Mouse (Mus musculus) hindbrain, embryonic 11.5 days (tissue): ENCODE measurements around the gene Ndufaf7. TPM values are rescaled to one million over a fixed set of nuclear protein-coding genes. Genes with fewer than 3 reads are reported as not detected.

Source experiments
- ATAC-seq: fragments of 200-750 bp; cut with Nextera tagmentation; 2 replicates; pipeline ENCODE4 v1.8.0; 2017; ENCODE audit warnings: mild to moderate bottlenecking, moderate TSS enrichment, moderate library complexity; ENCODE audit not compliant: low FRiP score
- DNase-seq: peaks from one replicate; pipeline ENCODE4 v3.0.0-alpha.2; 2015; ENCODE audit warnings: low spot score
- H3K27ac ChIP-seq: fragments of 300-500 bp; sonication (generic); 2 replicates; pipeline ENCODE4 v1.5.1; 2014; ENCODE audit warnings: mild to moderate bottlenecking, low read depth, low read length
- H3K27me3 ChIP-seq: fragments of 300-500 bp; sonication (generic); 2 replicates; pipeline ENCODE4 v1.6.1; 2014; ENCODE audit warnings: mild to moderate bottlenecking, low read length, moderate library complexity, mixed read lengths; ENCODE audit not compliant: control insufficient read depth, insufficient read depth
- H3K36me3 ChIP-seq: fragments of 300-500 bp; sonication (generic); 2 replicates; pipeline ENCODE4 v1.6.1; 2014; ENCODE audit warnings: mild to moderate bottlenecking, low read length, moderate library complexity, mixed read lengths; ENCODE audit not compliant: control insufficient read depth, insufficient read depth
- H3K4me1 ChIP-seq: fragments of 300-500 bp; sonication (generic); replicated peaks from 2 replicates; pipeline ENCODE4 v1.6.1; 2014; ENCODE audit warnings: low read length, mixed read lengths; ENCODE audit not compliant: control insufficient read depth, insufficient read depth
- H3K4me2 ChIP-seq: fragments of 300-500 bp; sonication (generic); replicated peaks from 2 replicates; pipeline ENCODE4 v1.6.1; 2014; ENCODE audit warnings: mild to moderate bottlenecking, low read depth, low read length
- H3K4me3 ChIP-seq: fragments of 300-500 bp; sonication (generic); 2 replicates; pipeline ENCODE4 v1.5.1; 2014; ENCODE audit warnings: low read depth, low read length
- H3K9ac ChIP-seq: fragments of 300-500 bp; sonication (generic); 2 replicates; pipeline ENCODE4 v1.6.1; 2014; ENCODE audit warnings: low read depth, low read length
- H3K9me3 ChIP-seq: fragments of 300-500 bp; sonication (generic); 2 replicates; pipeline ENCODE4 v1.6.1; 2016; ENCODE audit warnings: low read length; ENCODE audit not compliant: control insufficient read depth
- WGBS: fragments of 180-500 bp; shearing (Covaris S2); extraction: QIAGEN DNeasy Blood & Tissue Kit; methylation state at CpG from one replicate; pipeline ENCODE4 v1.1.7; 2014; 5-methylcytosine and 5-hydroxymethylcytosine counted together
- polyA plus RNA-seq: library from polyadenylated mRNA; unstranded; fragments of >200 nt; fragmentation: Nextera tagmentation; extraction: Ambion mirVana; gene quantifications from 2 replicates; pipeline ENCODE4 v1.2.1, GENCODE M21; 2014

Ndufaf7 gene
- polyA plus RNA-seq, 1 experiment from 2014 or later = 54.3 TPM

- WGBS = 93% methylated on average over 4 of the region's 4 CpGs
- Histone ChIP-seq H3K4me3 (no peak overlapping the region), H3K36me3 (peaks cover 8% of the 10 kb centered on the region; the same call in 1 of the 2 replicates), H3K27ac (no peak overlapping the region), H3K4me1 (no peaks in the 10 kb centered on the region), H3K9me3 (no peaks in the 10 kb centered on the region), H3K4me2 (no peak overlapping the region), H3K27me3 (no peaks in the 10 kb centered on the region), H3K9ac (no peak overlapping the region)
- DNase-seq (no peak), ATAC-seq (no peak)
Observed at GRCm38 (mm10) chr17:78938927-78939326, 2.0 kb downstream of the Ndufaf7 start.

- WGBS = 55% methylated on average over 11 of the region's 11 CpGs
- ATAC-seq (no peak), DNase-seq (no peak)
Observed at GRCm38 (mm10) chr17:78942579-78942978, 5.6 kb downstream of the Ndufaf7 start.

GRCm38 (mm10) chr17:78951225-78951624 lies 14.3 kb downstream of the Ndufaf7 start:
- H3K27me3 ChIP-seq = no peaks in the 10 kb centered on the region
- no peak overlapping the region for H3K27ac ChIP-seq
- WGBS = 97% methylated on average over 5 of the region's 5 CpGs
- no peaks in the 10 kb centered on the region for H3K9me3 ChIP-seq
- H3K4me3 ChIP-seq = no peak overlapping the region
- H3K4me2 ChIP-seq = no peak overlapping the region
- H3K9ac ChIP-seq = no peak overlapping the region
- DNase-seq (no peak), ATAC-seq (no peak)
- H3K36me3 ChIP-seq = peaks cover 3% of the 10 kb centered on the region; the same call in 1 of the 2 replicates
- H3K4me1 ChIP-seq = no peaks in the 10 kb centered on the region

More at GRCm38 (mm10) chr17:78942579-78942978, 5.6 kb downstream of the Ndufaf7 start:
- no peak overlapping the region for H3K27ac ChIP-seq
- H3K4me1 ChIP-seq = no peaks in the 10 kb centered on the region
- no peak overlapping the region for H3K9ac ChIP-seq
- no peaks in the 10 kb centered on the region for H3K36me3 ChIP-seq
- no peaks in the 10 kb centered on the region for H3K9me3 ChIP-seq
- no peak overlapping the region for H3K4me2 ChIP-seq
- no peak overlapping the region for H3K4me3 ChIP-seq
- H3K27me3 ChIP-seq = no peaks in the 10 kb centered on the region

GRCm38 (mm10) chr17:78952070-78952469 lies 15.1 kb downstream of the Ndufaf7 start:
- DNase-seq = no peak
- Histone ChIP-seq H3K4me2 (no peak overlapping the region), H3K4me3 (no peak overlapping the region), H3K9me3 (no peaks in the 10 kb centered on the region), H3K36me3 (peaks cover 3% of the 10 kb centered on the region; the same call in 1 of the 2 replicates), H3K27me3 (no peaks in the 10 kb centered on the region), H3K9ac (no peak overlapping the region), H3K4me1 (no peaks in the 10 kb centered on the region), H3K27ac (no peak overlapping the region)
- ATAC-seq = no peak
- 97% methylated on average over 5 of the region's 5 CpGs for WGBS

- H3K9ac ChIP-seq = no peak overlapping the region
- no peak overlapping the region for H3K4me3 ChIP-seq
- no peak overlapping the region for H3K4me2 ChIP-seq
- H3K9me3 ChIP-seq = no peaks in the 10 kb centered on the region
- H3K27me3 ChIP-seq = no peaks in the 10 kb centered on the region
- H3K27ac ChIP-seq = no peak overlapping the region
- DNase-seq (no peak), ATAC-seq (no peak)
- H3K4me1 ChIP-seq = no peaks in the 10 kb centered on the region
- 84% methylated on average over 8 of the region's 8 CpGs for WGBS
- H3K36me3 ChIP-seq = peaks cover 7% of the 10 kb centered on the region; the same call in 1 of the 2 replicates
Observed at GRCm38 (mm10) chr17:78953240-78953639, 16.3 kb downstream of the Ndufaf7 start.

- Histone ChIP-seq H3K36me3 (peaks cover 4% of the 10 kb centered on the region; the same call in 1 of the 2 replicates), H3K27me3 (no peaks in the 10 kb centered on the region), H3K4me2 (no peak overlapping the region), H3K9me3 (no peaks in the 10 kb centered on the region), H3K9ac (no peak overlapping the region), H3K27ac (no peak overlapping the region), H3K4me3 (no peak overlapping the region), H3K4me1 (no peaks in the 10 kb centered on the region)
- DNase-seq (no peak), ATAC-seq (no peak)
- 85% methylated on average over 6 of the region's 6 CpGs for WGBS
Observed at GRCm38 (mm10) chr17:78959473-78959872, 22.5 kb downstream of the Ndufaf7 start.

GRCm38 (mm10) chr17:78964387-78964786 lies 27.5 kb downstream of the Ndufaf7 start:
- 95% methylated on average over 1 of the region's 1 CpGs for WGBS
- Histone ChIP-seq H3K4me1 (no peaks in the 10 kb centered on the region), H3K4me3 (no peak overlapping the region), H3K36me3 (no peaks in the 10 kb centered on the region), H3K9ac (no peak overlapping the region), H3K27ac (no peak overlapping the region), H3K9me3 (no peaks in the 10 kb centered on the region), H3K4me2 (no peak overlapping the region), H3K27me3 (no peaks in the 10 kb centered on the region)
- ATAC-seq = no peak
- DNase-seq = no peak

GRCm38 (mm10) chr17:78966092-78966883 lies 29.4 kb downstream of the Ndufaf7 start:
- Histone ChIP-seq H3K4me3 (no peak overlapping the region), H3K4me1 (no peaks in the 10 kb centered on the region), H3K9ac (no peak overlapping the region), H3K27me3 (no peaks in the 10 kb centered on the region), H3K4me2 (no peak overlapping the region), H3K36me3 (no peaks in the 10 kb centered on the region), H3K27ac (no peak overlapping the region), H3K9me3 (no peaks in the 10 kb centered on the region)
- ATAC-seq (no peak), DNase-seq (no peak)
- WGBS = 93% methylated on average over 11 of the region's 11 CpGs

GRCm38 (mm10) chr17:78968500-78968899 lies 31.6 kb downstream of the Ndufaf7 start:
- H3K4me3 ChIP-seq = no peak overlapping the region
- DNase-seq (no peak), ATAC-seq (no peak)
- WGBS = 84% methylated on average over 3 of the region's 3 CpGs
- H3K4me1 ChIP-seq = no peaks in the 10 kb centered on the region
- no peaks in the 10 kb centered on the region for H3K36me3 ChIP-seq
- no peak overlapping the region for H3K9ac ChIP-seq
- no peak overlapping the region for H3K4me2 ChIP-seq
- no peaks in the 10 kb centered on the region for H3K27me3 ChIP-seq
- no peaks in the 10 kb centered on the region for H3K9me3 ChIP-seq
- H3K27ac ChIP-seq = no peak overlapping the region
